Mouse (Mus musculus) urinary bladder, adult 2 months (tissue): ENCODE results near the gene Cdkn2aipnl. TPM values are rescaled to one million over a fixed set of nuclear protein-coding genes. Genes with fewer than 3 reads are reported as not detected.

ENCODE experiments used
- DNase-seq: peaks from one replicate; pipeline ENCODE4 v3.0.0; 2022; ENCODE audit warnings: low spot score
- polyA plus RNA-seq: library from polyadenylated mRNA; depleted of rRNA; stranded (reverse); fragments of >200 nt; gene quantifications from 2 replicates; pipeline ENCODE4 v1.2.3, GENCODE M21; 2012; rRNA removed

Gene Cdkn2aipnl
- polyA plus RNA-seq, 1 experiment, result 21.2 TPM

GRCm38 (mm10) chr11:52005586-52005985, 38.1 kb downstream of the Cdkn2aipnl start:
- no peak for DNase-seq

- no peak for DNase-seq
These were observed 43.5 kb downstream of the Cdkn2aipnl start for GRCm38 (mm10) chr11:52011011-52011410.

- no peak for DNase-seq
These were observed 44.1 kb downstream of the Cdkn2aipnl start for GRCm38 (mm10) chr11:52011541-52011940.

DNA sequence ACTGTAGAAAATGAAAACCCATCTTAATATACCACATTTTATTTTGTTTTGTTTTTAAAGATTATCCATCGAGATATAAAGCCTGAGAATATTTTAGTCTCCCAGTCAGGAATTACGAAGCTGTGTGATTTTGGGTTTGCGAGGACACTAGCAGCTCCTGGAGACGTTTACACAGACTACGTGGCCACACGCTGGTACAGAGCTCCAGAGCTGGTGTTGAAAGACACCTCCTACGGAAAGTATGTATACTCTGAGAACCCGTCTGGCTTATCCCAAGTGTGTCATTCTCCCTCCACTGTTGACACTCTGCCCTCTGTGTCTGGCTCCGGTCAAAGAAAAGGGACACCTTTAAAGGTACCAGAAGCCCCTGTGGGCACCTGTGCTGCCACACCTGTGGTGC, 50.8 kb downstream of the Cdkn2aipnl start:
- no peak for DNase-seq

Other genes starting within 250 kb of the Cdkn2aipnl start
- gene Sec24a, start 204.0 kb upstream of the Cdkn2aipnl start, polyA plus RNA-seq, result 8.5 and 10.6 TPM in 2 replicates
- 98.5 and 124 TPM in 2 replicates for gene Sar1b, start 204.0 kb upstream of the Cdkn2aipnl start, polyA plus RNA-seq
- 10.6 and 16.1 TPM in 2 replicates for gene Jade2, start 110.0 kb upstream of the Cdkn2aipnl start, polyA plus RNA-seq
- 203 and 249 TPM in 2 replicates for gene Ube2b, start 33.1 kb downstream of the Cdkn2aipnl start, polyA plus RNA-seq
- 4.6 and 5.6 TPM in 2 replicates for gene Cdkl3, start 36.6 kb downstream of the Cdkn2aipnl start, polyA plus RNA-seq
- 49.0 and 50.1 TPM in 2 replicates for gene Ppp2ca, start 131.0 kb downstream of the Cdkn2aipnl start, polyA plus RNA-seq
- not detected in 2 replicates for gene Olfr1373, start 177.9 kb downstream of the Cdkn2aipnl start, polyA plus RNA-seq
- gene Olfr1371, start 246.3 kb downstream of the Cdkn2aipnl start, polyA plus RNA-seq, result not detected in 2 replicates